Mouse (Mus musculus): Measurements from ENCODE around the gene Kctd20. TPM values are rescaled to one million over a fixed set of nuclear protein-coding genes. Genes with fewer than 3 reads are reported as not detected.
"Not testable (repeated sequence)": the region's sequence is repeated elsewhere in the genome, so short reads cannot be mapped to it uniquely, and the experiment has no call there.

Kctd20 gene
- polyA plus RNA-seq, 1 experiment, result 54.0 TPM

DNA sequence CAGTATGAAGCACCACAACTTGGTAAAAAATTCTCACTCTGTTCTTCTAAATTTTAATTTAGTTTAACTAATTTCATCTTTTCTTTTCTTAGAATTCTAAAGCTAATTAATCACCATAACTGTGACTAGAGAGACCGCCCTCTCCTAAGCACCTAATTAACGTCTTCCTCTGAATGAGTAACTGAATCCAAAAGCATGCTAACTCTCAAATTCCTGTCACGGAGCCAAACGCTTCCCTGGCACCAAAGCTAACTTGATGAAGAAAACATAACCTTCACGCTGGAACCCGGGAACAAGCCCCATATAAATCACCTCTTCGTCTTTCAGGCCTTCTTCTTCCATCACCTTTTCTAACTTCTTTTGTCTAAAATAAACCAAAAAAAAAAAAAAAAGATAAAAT, 40.4 kb downstream of the Kctd20 start:
- Histone ChIP-seq H3K4me1 (ENCODE audit: control insufficient read depth, insufficient read depth, low read length) (no peaks in the 10 kb centered on the region), H3K27ac (ENCODE audit: insufficient read depth, low read depth, low read length) (no peak overlapping the region), H3K4me3 (ENCODE audit: insufficient read depth, low read length) (no peak overlapping the region)
- TF ChIP-seq CTCF (IDR thresholded peaks at IDR 0.05; ENCODE audit: low read depth, low read length) (no peak), POLR2A (IDR thresholded peaks at IDR 0.05; ENCODE audit: borderline replicate concordance, low read depth, low read length) (no peak)

GRCm38 (mm10) chr17:28993004-28993403, 41.3 kb downstream of the Kctd20 start:
- not testable (repeated sequence) for H3K27ac ChIP-seq (ENCODE audit: insufficient read depth, low read depth, low read length); H3K4me3 ChIP-seq (ENCODE audit: insufficient read depth, low read length); H3K4me1 ChIP-seq (ENCODE audit: control insufficient read depth, insufficient read depth, low read length)

GRCm38 (mm10) chr17:28994615-28995014, 42.9 kb downstream of the Kctd20 start:
- H3K27ac ChIP-seq (ENCODE audit: insufficient read depth, low read depth, low read length), result no peak overlapping the region

DNA sequence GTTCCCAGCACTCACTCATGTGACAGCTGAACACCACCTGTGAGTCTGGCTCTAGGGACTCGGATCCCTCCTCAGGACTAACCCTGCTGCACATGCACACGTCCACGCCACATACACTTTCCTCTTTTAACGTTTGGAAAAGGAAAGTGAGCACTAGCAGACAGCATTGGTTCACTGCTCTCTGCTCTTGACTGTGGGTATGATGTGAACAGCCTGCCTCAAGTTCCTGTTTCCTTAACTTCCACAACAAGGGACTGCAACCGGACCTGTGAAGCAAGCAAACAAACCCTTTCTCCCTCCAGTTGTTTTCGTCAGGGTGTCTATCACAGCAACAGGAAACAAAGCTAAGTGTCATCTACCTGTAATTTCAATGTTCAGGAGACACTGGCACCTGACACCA, 48.7 kb downstream of the Kctd20 start:
- TF ChIP-seq CTCF (IDR thresholded peaks at IDR 0.05; ENCODE audit: low read depth, low read length), result no peak
- TF ChIP-seq POLR2A (IDR thresholded peaks at IDR 0.05; ENCODE audit: borderline replicate concordance, low read depth, low read length), result no peak
- Histone ChIP-seq H3K4me3 (ENCODE audit: insufficient read depth, low read length) (no peak overlapping the region), H3K27ac (ENCODE audit: insufficient read depth, low read depth, low read length) (peak overlapping the region; percentile 50), H3K4me1 (ENCODE audit: control insufficient read depth, insufficient read depth, low read length) (peaks cover 35% of the 10 kb centered on the region)

More at GRCm38 (mm10) chr17:28994615-28995014, 42.9 kb downstream of the Kctd20 start:
- Histone ChIP-seq H3K4me1 (ENCODE audit: control insufficient read depth, insufficient read depth, low read length) (peaks cover 2% of the 10 kb centered on the region; the same call in 1 of the 2 replicates), H3K4me3 (ENCODE audit: insufficient read depth, low read length) (no peak overlapping the region)
- no peak for TF ChIP-seq POLR2A (IDR thresholded peaks at IDR 0.05; ENCODE audit: borderline replicate concordance, low read depth, low read length)
- TF ChIP-seq CTCF (IDR thresholded peaks at IDR 0.05; ENCODE audit: low read depth, low read length), result no peak

GRCm38 (mm10) chr17:29003740-29004139, 52.0 kb downstream of the Kctd20 start:
- Histone ChIP-seq H3K27ac (ENCODE audit: insufficient read depth, low read depth, low read length) (peak overlapping the region; percentile 55; the same call in 1 of the 2 replicates), H3K4me1 (ENCODE audit: control insufficient read depth, insufficient read depth, low read length) (peaks cover 45% of the 10 kb centered on the region), H3K4me3 (ENCODE audit: insufficient read depth, low read length) (no peak overlapping the region)
- no peak for TF ChIP-seq POLR2A (IDR thresholded peaks at IDR 0.05; ENCODE audit: borderline replicate concordance, low read depth, low read length)
- TF ChIP-seq CTCF (IDR thresholded peaks at IDR 0.05; ENCODE audit: low read depth, low read length), result no peak

GRCm38 (mm10) chr17:29005002-29005401, 53.3 kb downstream of the Kctd20 start:
- Histone ChIP-seq H3K4me1 (ENCODE audit: control insufficient read depth, insufficient read depth, low read length) (peaks cover 47% of the 10 kb centered on the region), H3K4me3 (ENCODE audit: insufficient read depth, low read length) (no peak overlapping the region), H3K27ac (ENCODE audit: insufficient read depth, low read depth, low read length) (no peak overlapping the region)
- TF ChIP-seq CTCF (IDR thresholded peaks at IDR 0.05; ENCODE audit: low read depth, low read length) (no peak), POLR2A (IDR thresholded peaks at IDR 0.05; ENCODE audit: borderline replicate concordance, low read depth, low read length) (no peak)

DNA sequence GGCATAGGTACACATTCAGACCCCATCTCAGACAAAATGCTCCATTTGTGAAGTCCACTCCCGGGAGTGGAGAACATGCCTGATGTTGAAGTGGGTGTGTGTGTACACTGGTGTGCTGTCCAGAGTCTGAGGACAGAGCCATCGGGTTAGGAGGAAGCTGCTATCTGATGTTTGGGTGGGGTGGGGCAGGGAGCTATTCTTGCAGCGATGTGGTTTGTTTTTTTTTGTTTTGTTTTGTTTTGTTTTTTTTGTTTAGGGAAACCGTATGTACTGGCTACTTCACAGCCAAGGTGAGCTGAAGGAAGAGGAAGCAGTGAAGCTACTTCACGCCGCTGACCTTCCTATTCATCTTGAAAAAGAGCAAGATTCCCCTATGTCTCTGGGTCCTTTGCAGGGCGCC, 55.1 kb downstream of the Kctd20 start:
- TF ChIP-seq POLR2A (IDR thresholded peaks at IDR 0.05; ENCODE audit: borderline replicate concordance, low read depth, low read length), result no peak
- TF ChIP-seq CTCF (IDR thresholded peaks at IDR 0.05; ENCODE audit: low read depth, low read length), result no peak
- Histone ChIP-seq H3K4me1 (ENCODE audit: control insufficient read depth, insufficient read depth, low read length) (peaks cover 37% of the 10 kb centered on the region), H3K27ac (ENCODE audit: insufficient read depth, low read depth, low read length) (peak overlapping the region; percentile 97), H3K4me3 (ENCODE audit: insufficient read depth, low read length) (peak overlapping the region; percentile 83)

DNA sequence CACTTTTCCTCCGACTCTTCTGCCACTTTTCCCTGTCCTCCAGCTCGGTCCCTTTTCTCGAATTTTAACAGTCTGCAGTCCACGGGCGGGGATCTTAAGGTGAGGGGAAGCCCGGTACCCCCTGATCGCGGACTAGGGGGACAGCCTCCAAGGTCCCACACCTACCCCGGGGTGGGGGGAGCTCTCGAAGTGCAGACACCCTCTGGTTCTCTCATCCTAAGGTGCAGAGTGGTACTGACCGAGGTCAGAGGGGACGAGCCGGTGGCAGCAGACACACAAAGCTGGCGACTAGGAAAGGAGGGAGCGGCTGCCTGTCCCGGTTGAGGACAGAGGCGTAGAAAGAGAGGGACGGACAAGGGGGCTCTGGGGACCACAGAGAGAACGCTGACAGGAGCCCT, 55.5 kb downstream of the Kctd20 start:
- Histone ChIP-seq H3K4me3 (ENCODE audit: insufficient read depth, low read length) (peak overlapping the region; percentile 83), H3K4me1 (ENCODE audit: control insufficient read depth, insufficient read depth, low read length) (peaks cover 37% of the 10 kb centered on the region), H3K27ac (ENCODE audit: insufficient read depth, low read depth, low read length) (peak overlapping the region; percentile 97)
- TF ChIP-seq POLR2A (IDR thresholded peaks at IDR 0.05; ENCODE audit: borderline replicate concordance, low read depth, low read length), result no peak
- no peak for TF ChIP-seq CTCF (IDR thresholded peaks at IDR 0.05; ENCODE audit: low read depth, low read length)

GRCm38 (mm10) chr17:29007641-29008325, 56.0 kb downstream of the Kctd20 start, which contains the start of gene Stk38:
Stk38 (minus strand) TSS chr17:29007995.
- peak within 1 kb of the TSS; percentile 83 for H3K4me3 ChIP-seq (ENCODE audit: insufficient read depth, low read length)
- H3K4me1 ChIP-seq (ENCODE audit: control insufficient read depth, insufficient read depth, low read length), result peaks cover 35% of the 10 kb centered on the region
- H3K27ac ChIP-seq (ENCODE audit: insufficient read depth, low read depth, low read length), result peak within 1 kb of the TSS; percentile 97
- no peak for TF ChIP-seq CTCF (IDR thresholded peaks at IDR 0.05; ENCODE audit: low read depth, low read length)
- no peak for TF ChIP-seq POLR2A (IDR thresholded peaks at IDR 0.05; ENCODE audit: borderline replicate concordance, low read depth, low read length)

DNA sequence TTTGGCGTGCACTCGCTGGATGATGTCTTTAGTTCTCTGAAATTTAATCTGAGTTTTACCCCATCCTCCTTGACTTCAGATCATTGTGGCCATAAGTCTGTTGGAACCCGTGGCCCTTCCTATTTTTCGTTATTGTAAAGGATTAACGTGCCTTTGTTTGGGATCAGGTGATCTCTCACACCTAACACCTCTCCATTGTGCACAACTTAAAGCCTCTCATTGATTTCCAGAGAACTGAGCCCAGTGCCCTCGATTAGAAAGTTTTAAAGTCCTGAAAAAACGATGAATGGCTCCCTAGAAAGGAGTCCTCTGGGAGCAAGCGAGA, 56.5 kb downstream of the Kctd20 start:
- TF ChIP-seq CTCF (IDR thresholded peaks at IDR 0.05; ENCODE audit: low read depth, low read length), result no peak
- no peak for TF ChIP-seq POLR2A (IDR thresholded peaks at IDR 0.05; ENCODE audit: borderline replicate concordance, low read depth, low read length)
- peaks cover 31% of the 10 kb centered on the region for H3K4me1 ChIP-seq (ENCODE audit: control insufficient read depth, insufficient read depth, low read length)
- H3K4me3 ChIP-seq (ENCODE audit: insufficient read depth, low read length), result peak overlapping the region; percentile 83
- peak overlapping the region; percentile 97 for H3K27ac ChIP-seq (ENCODE audit: insufficient read depth, low read depth, low read length)

Measured in bone marrow macrophage, adult 2 months (primary cell).